Mouse (Mus musculus) thymus, adult 2 months (tissue): Measurements from ENCODE around the gene Fam172a. TPM values are rescaled to one million over a fixed set of nuclear protein-coding genes. Genes with fewer than 3 reads are reported as not detected.

Experiments used
- DNase-seq: peaks from one replicate; pipeline ENCODE4 v3.0.0; 2021
- H3K27ac ChIP-seq: fragments of 200-500 bp; 2 replicates; pipeline ENCODE4 v1.5.1; 2012; ENCODE audit warnings: low read length, control low read depth; ENCODE audit not compliant: control insufficient read depth, insufficient read depth
- H3K27me3 ChIP-seq: fragments of 200-500 bp; 2 replicates; pipeline ENCODE4 v1.6.1; 2012; ENCODE audit warnings: mild to moderate bottlenecking, low read length, moderate library complexity, mixed read lengths; ENCODE audit not compliant: control insufficient read depth, insufficient read depth
- H3K36me3 ChIP-seq: fragments of 200-500 bp; 2 replicates; pipeline ENCODE4 v1.6.1; 2012; ENCODE audit warnings: mild to moderate bottlenecking, low read length, moderate library complexity; ENCODE audit not compliant: control insufficient read depth, insufficient read depth
- H3K4me1 ChIP-seq: fragments of 200-500 bp; replicated peaks from 2 replicates; pipeline ENCODE4 v1.6.1; 2012; ENCODE audit warnings: low read length; ENCODE audit not compliant: control insufficient read depth, insufficient read depth
- H3K4me3 ChIP-seq: fragments of 200-500 bp; 2 replicates; pipeline ENCODE4 v1.5.1; 2012; ENCODE audit warnings: mild to moderate bottlenecking, low read length, control low read depth, moderate library complexity; ENCODE audit not compliant: control insufficient read depth, insufficient read depth
- CTCF ChIP-seq: fragments of 200-500 bp; IDR thresholded peaks from 2 replicates; pipeline ENCODE4 v1.5.1; 2012; ENCODE audit warnings: mild to moderate bottlenecking, control low read depth, low read length, moderate library complexity, borderline replicate concordance; ENCODE audit not compliant: control insufficient read depth, poor library complexity, insufficient read depth; ENCODE audit errors: extremely low read depth
- POLR2A ChIP-seq: fragments of 200-500 bp; IDR thresholded peaks from 2 replicates; pipeline ENCODE4 v1.6.1; 2012; ENCODE audit warnings: mild to moderate bottlenecking, low read length, control low read depth, moderate library complexity; ENCODE audit not compliant: control insufficient read depth, poor library complexity, insufficient read depth; ENCODE audit errors: extremely low read depth
- WGBS: fragments of 180-500 bp; shearing (Covaris S2); methylation state at CpG from one replicate; pipeline ENCODE4 v1.1.7; 2018; 5-methylcytosine and 5-hydroxymethylcytosine counted together
- polyA plus RNA-seq: library from polyadenylated mRNA; depleted of rRNA; stranded (reverse); fragments of >200 nt; gene quantifications from 2 replicates; pipeline ENCODE4 v1.2.3, GENCODE M21; 2012

The Fam172a gene
- polyA plus RNA-seq, 1 experiment: 22.7 TPM

GRCm38 (mm10) chr13:77957611-77958010, 255.8 kb downstream of the Fam172a start:
- TF ChIP-seq POLR2A: no peak
- TF ChIP-seq CTCF: no peak
- no peaks in the 10 kb centered on the region for H3K27me3 ChIP-seq
- no peak overlapping the region for H3K4me3 ChIP-seq
- no peaks in the 10 kb centered on the region for H3K4me1 ChIP-seq
- 96% methylated on average over 1 of the region's 1 CpGs for WGBS
- DNase-seq: no peak
- no peak overlapping the region for H3K27ac ChIP-seq
- H3K36me3 ChIP-seq: no peaks in the 10 kb centered on the region

DNA sequence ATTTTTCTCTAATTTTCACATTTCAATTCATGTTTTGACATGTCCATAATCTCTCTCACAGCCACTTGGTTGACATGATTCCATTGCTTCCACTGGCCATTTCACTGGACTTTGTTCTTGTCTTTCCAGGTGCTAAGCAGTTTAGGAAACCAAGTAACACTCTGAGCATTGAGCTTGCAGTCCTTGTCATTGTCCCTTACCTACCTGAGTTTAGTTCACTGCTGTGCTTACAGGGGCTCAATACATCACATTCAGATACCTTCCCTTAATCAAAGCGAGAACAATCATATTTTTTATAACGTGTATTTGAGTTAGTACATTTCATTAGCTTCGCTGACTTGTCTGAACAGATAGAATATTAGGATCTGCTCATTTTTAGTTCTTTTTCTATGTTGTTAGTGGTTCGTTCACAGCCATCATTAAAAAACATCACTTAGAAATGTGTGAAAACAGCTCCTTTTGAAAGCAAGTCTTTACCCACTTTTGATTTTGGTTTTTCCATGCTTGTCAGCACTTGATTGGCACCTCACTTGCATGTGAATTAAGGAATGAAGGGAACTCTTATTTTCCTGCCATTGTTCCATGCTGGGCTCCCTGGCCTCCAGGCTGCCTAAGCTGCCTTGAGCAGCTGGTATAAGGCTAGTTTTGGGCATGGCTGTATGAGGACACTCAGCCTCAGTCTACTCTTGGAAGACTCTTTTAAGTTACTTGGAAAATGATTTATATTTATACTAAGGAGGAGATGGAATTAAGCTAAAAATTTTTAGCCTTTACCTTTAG, 257.9 kb downstream of the Fam172a start:
- WGBS: 95% methylated on average over 4 of the region's 4 CpGs
- DNase-seq: no peak
- Histone ChIP-seq H3K27ac (no peak overlapping the region), H3K27me3 (no peaks in the 10 kb centered on the region), H3K4me1 (no peaks in the 10 kb centered on the region), H3K36me3 (no peaks in the 10 kb centered on the region), H3K4me3 (no peak overlapping the region)
- no peak for TF ChIP-seq CTCF
- TF ChIP-seq POLR2A: no peak

- no peak overlapping the region for H3K27ac ChIP-seq
- 98% methylated on average over 3 of the region's 3 CpGs for WGBS
- no peaks in the 10 kb centered on the region for H3K36me3 ChIP-seq
Measured at GRCm38 (mm10) chr13:77976248-77976647, 274.4 kb downstream of the Fam172a start.

GRCm38 (mm10) chr13:77977121-77977520, 275.3 kb downstream of the Fam172a start:
- TF ChIP-seq CTCF: no peak
- TF ChIP-seq POLR2A: no peak
- no peak overlapping the region for H3K27ac ChIP-seq
- H3K27me3 ChIP-seq: no peaks in the 10 kb centered on the region
- no peaks in the 10 kb centered on the region for H3K36me3 ChIP-seq
- no peak overlapping the region for H3K4me3 ChIP-seq
- no peak for DNase-seq
- 95% methylated on average over 1 of the region's 1 CpGs for WGBS
- H3K4me1 ChIP-seq: no peaks in the 10 kb centered on the region

More at GRCm38 (mm10) chr13:77976248-77976647, 274.4 kb downstream of the Fam172a start:
- TF ChIP-seq POLR2A (no peak), CTCF (no peak)
- no peak overlapping the region for H3K4me3 ChIP-seq
- no peaks in the 10 kb centered on the region for H3K27me3 ChIP-seq
- DNase-seq: no peak
- no peaks in the 10 kb centered on the region for H3K4me1 ChIP-seq

- H3K36me3 ChIP-seq: no peaks in the 10 kb centered on the region
- no peaks in the 10 kb centered on the region for H3K4me1 ChIP-seq
- H3K27me3 ChIP-seq: no peaks in the 10 kb centered on the region
- TF ChIP-seq CTCF: no peak
- no peak for TF ChIP-seq POLR2A
- no peak overlapping the region for H3K4me3 ChIP-seq
- WGBS: 65% methylated on average over 5 of the region's 5 CpGs
- H3K27ac ChIP-seq: no peak overlapping the region
- peak; percentile 3 for DNase-seq
Measured at GRCm38 (mm10) chr13:77982105-77982851, 280.4 kb downstream of the Fam172a start.

DNA sequence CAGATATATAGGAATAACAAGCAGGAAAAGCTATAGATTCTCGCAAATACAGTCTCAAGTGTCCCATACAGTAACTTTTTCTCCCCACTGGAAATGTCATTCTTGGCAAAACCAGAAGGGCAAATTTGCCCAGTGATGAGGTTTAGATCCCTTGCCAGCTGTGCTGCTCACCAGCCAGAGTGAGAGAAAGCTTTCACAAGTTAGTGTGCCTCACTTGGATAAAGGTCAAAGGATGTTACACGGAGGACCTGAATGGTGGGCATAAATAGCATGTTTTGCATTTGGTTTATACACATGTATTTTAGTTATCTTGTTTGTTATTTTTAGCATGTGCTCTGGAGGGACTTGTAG, 281.0 kb downstream of the Fam172a start:
- 97% methylated on average over 2 of the region's 2 CpGs for WGBS
- H3K4me3 ChIP-seq: no peak overlapping the region
- no peaks in the 10 kb centered on the region for H3K36me3 ChIP-seq
- H3K27me3 ChIP-seq: no peaks in the 10 kb centered on the region
- no peaks in the 10 kb centered on the region for H3K4me1 ChIP-seq
- no peak for DNase-seq
- TF ChIP-seq CTCF (no peak), POLR2A (no peak)
- H3K27ac ChIP-seq: no peak overlapping the region
